Mouse (Mus musculus) midbrain, embryonic 14.5 days (tissue): ENCODE measurements around the gene Cdc45. TPM values are rescaled to one million over a fixed set of nuclear protein-coding genes. Genes with fewer than 3 reads are reported as not detected.

Experiments used
- ATAC-seq: fragments of 200-750 bp; cut with Nextera tagmentation; 2 replicates; pipeline ENCODE4 v1.8.0; 2017; ENCODE audit warnings: moderate number of reproducible peaks, moderate library complexity; ENCODE audit not compliant: low FRiP score, low TSS enrichment
- DNase-seq: peaks from one replicate; pipeline ENCODE4 v3.0.0-alpha.2; 2015
- H3K27ac ChIP-seq: fragments of 300-500 bp; sonication (generic); replicated peaks from 2 replicates; pipeline ENCODE4 v1.5.1; 2014; ENCODE audit warnings: mild to moderate bottlenecking, low read depth, low read length, moderate library complexity
- H3K27me3 ChIP-seq: fragments of 300-500 bp; sonication (generic); 2 replicates; pipeline ENCODE4 v1.6.1; 2014; ENCODE audit warnings: low read length, control low read depth, mixed read lengths; ENCODE audit not compliant: control insufficient read depth, insufficient read depth
- H3K36me3 ChIP-seq: fragments of 300-500 bp; sonication (generic); 2 replicates; pipeline ENCODE4 v1.6.1; 2014; ENCODE audit warnings: low read length, control low read depth; ENCODE audit not compliant: control insufficient read depth, insufficient read depth
- H3K4me1 ChIP-seq: fragments of 300-500 bp; sonication (generic); 2 replicates; pipeline ENCODE4 v1.6.1; 2014; ENCODE audit warnings: mild to moderate bottlenecking, antibody characterized with exemption, low read length, control low read depth; ENCODE audit not compliant: control insufficient read depth, insufficient read depth
- H3K4me2 ChIP-seq: fragments of 300-500 bp; sonication (generic); 2 replicates; pipeline ENCODE4 v1.6.1; 2014; ENCODE audit warnings: mild to moderate bottlenecking, low read length, moderate library complexity
- H3K4me3 ChIP-seq: fragments of 300-500 bp; sonication (generic); replicated peaks from 2 replicates; pipeline ENCODE4 v1.5.1; 2014; ENCODE audit warnings: low read depth, low read length
- H3K9ac ChIP-seq: fragments of 300-500 bp; sonication (generic); replicated peaks from 2 replicates; pipeline ENCODE4 v1.6.1; 2014; ENCODE audit warnings: mild to moderate bottlenecking, low read length, moderate library complexity
- H3K9me3 ChIP-seq: fragments of 300-500 bp; sonication (generic); 2 replicates; pipeline ENCODE4 v1.6.1; 2016; ENCODE audit warnings: low read length, control low read depth, mixed read lengths; ENCODE audit not compliant: control insufficient read depth
- WGBS: fragments of 180-500 bp; shearing (Covaris S2); extraction: QIAGEN DNeasy Blood & Tissue Kit; methylation state at CpG from one replicate; pipeline ENCODE4 v1.1.7; 2014; 5-methylcytosine and 5-hydroxymethylcytosine counted together
- polyA plus RNA-seq: library from polyadenylated mRNA; unstranded; fragments of >200 nt; fragmentation: Nextera tagmentation; extraction: Ambion mirVana; gene quantifications from 2 replicates; pipeline ENCODE4 v1.2.1, GENCODE M21; 2014

The Cdc45 gene
- polyA plus RNA-seq, 1 experiment from 2014 or later = 11.1 TPM

GRCm38 (mm10) chr16:18781810-18782209 lies 30.0 kb downstream of the Cdc45 start:
- no peak for ATAC-seq
- Histone ChIP-seq H3K36me3 (0 out of 2 replicates have a peak, but pooled peaks cover 3% of the 10 kb centered on the region), H3K4me2 (no peak overlapping the region), H3K27me3 (peaks cover 22% of the 10 kb centered on the region), H3K4me1 (peaks cover 7% of the 10 kb centered on the region; the same call in 1 of the 2 replicates), H3K9me3 (no peaks in the 10 kb centered on the region), H3K4me3 (no peak overlapping the region), H3K27ac (no peak overlapping the region), H3K9ac (no peak overlapping the region)
- 93% methylated on average over 10 of the region's 10 CpGs for WGBS
- no peak for DNase-seq

GRCm38 (mm10) chr16:18778461-18778860 lies 33.3 kb downstream of the Cdc45 start:
- DNase-seq (no peak), ATAC-seq (no peak)
- Histone ChIP-seq H3K36me3 (no peaks in the 10 kb centered on the region), H3K9me3 (no peaks in the 10 kb centered on the region), H3K27ac (no peak overlapping the region), H3K9ac (no peak overlapping the region), H3K4me2 (no peak overlapping the region), H3K4me1 (peaks cover 8% of the 10 kb centered on the region; the same call in 1 of the 2 replicates), H3K27me3 (peaks cover 38% of the 10 kb centered on the region), H3K4me3 (no peak overlapping the region)
- 59% methylated on average over 2 of the region's 2 CpGs for WGBS

DNA sequence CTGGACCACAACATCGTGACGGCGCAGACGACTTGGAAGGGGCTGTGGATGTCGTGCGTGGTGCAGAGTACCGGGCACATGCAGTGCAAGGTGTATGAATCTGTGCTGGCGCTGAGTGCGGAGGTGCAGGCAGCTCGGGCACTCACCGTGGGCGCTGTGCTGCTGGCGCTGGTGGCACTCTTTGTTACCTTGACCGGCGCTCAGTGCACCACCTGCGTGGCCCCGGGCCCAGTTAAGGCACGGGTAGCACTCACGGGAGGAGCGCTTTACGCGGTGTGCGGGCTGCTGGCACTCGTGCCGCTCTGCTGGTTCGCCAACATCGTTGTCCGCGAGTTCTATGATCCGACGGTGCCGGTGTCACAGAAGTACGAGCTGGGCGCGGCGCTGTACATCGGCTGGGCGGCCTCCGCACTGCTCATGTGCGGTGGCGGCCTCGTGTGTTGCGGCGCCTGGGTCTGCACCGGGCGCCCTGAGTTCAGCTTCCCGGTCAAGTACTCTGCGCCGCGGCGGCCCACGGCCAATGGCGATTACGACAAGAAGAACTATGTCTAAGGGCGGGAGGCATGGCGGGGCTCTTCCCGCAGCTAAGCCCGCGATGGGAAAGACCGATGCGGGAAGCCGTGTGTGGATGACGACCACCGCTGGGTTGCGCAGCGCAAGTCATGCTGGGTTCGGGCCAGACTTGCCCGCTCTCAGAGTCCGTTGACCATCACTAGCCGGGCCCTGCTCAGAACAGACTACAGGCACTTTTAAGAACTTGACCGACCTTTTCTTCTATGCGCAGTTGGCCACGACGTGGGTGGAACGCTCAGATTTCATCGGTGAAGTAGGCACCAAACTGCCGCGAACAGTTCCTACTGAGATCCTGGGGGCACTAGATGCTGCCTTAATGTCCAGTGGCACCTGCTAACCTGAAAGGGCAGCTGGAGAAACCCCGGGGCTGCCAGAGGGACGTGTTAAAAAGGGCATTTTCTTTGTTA lies 34.4 kb downstream of the Cdc45 start:
- Histone ChIP-seq H3K27ac (no peak overlapping the region), H3K27me3 (peaks cover 38% of the 10 kb centered on the region), H3K4me2 (peak overlapping the region; percentile 62), H3K4me3 (peak overlapping the region; percentile 42), H3K9me3 (no peaks in the 10 kb centered on the region), H3K4me1 (peaks cover 8% of the 10 kb centered on the region; the same call in 1 of the 2 replicates), H3K9ac (peak overlapping the region; percentile 37; the same call in 1 of the 2 replicates), H3K36me3 (no peaks in the 10 kb centered on the region)
- DNase-seq (peak; percentile 43), ATAC-seq (no peak)
- WGBS = 3% methylated on average over 80 of the region's 80 CpGs

DNA sequence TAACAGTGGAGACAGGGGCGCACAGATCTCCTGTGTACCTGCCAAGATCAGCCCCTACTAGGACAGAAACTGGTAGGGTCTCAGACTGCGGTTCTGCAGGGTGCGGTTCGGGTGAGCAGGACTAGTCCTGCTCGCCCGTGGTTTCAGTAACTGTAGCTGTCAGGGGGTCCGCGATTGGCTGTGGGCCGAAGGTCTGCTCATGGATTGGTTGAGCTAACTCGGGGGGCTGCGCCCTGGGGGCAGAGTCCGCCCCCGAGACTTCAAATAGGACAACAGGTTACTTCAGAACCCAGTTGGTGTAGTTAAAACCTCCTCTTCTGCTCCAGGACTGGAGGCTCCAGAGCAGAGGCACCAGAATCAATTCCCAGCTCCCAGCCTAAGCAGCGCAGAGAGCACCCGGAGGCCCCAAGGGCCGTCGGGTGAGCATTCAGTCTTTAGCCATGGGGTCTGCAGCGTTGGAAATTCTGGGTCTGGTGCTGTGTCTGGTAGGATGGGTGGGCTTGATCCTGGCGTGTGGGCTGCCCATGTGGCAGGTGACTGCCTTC lies 35.2 kb downstream of the Cdc45 start, which contains the start of gene Cldn5:
TSS of gene Cldn5 (plus strand) at position 292 of the 545 bp plus-strand sequence.
- Histone ChIP-seq H3K4me3 (peak within 1 kb of the TSS; percentile 42), H3K9ac (peak within 1 kb of the TSS; percentile 37; the same call in 1 of the 2 replicates), H3K27ac (no peak within 1 kb of the TSS), H3K4me2 (peak within 1 kb of the TSS; percentile 62), H3K27me3 (peaks cover 38% of the 10 kb centered on the region), H3K36me3 (no peaks in the 10 kb centered on the region), H3K9me3 (no peaks in the 10 kb centered on the region), H3K4me1 (peaks cover 8% of the 10 kb centered on the region; the same call in 1 of the 2 replicates)
- ATAC-seq (no peak), DNase-seq (peak; percentile 38)
- WGBS = 4% methylated on average over 19 of the region's 19 CpGs

GRCm38 (mm10) chr16:18775621-18776555 lies 35.9 kb downstream of the Cdc45 start:
- WGBS = 26% methylated on average over 18 of the region's 18 CpGs
- peaks cover 8% of the 10 kb centered on the region; the same call in 1 of the 2 replicates for H3K4me1 ChIP-seq

DNA sequence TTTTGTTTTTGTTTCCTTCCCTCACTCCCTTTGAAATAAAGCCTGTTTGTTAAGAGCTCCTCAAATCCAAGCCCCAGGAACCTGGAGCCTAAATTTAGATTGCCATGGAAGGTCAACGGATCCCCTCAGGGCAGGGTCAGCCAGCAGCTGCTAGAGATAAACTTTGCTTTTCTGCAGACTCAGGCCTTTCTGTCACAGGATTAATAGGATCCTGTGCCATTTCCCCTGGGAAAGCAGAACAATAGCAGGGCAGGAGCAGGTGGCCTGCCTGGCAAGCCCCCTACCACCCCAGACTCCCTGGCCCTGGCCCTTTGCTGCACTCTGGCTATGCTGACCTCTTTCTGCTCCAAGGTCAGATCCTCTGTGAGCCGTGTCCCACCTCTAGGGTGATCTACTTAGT lies 37.9 kb downstream of the Cdc45 start:
- DNase-seq (peak; percentile 6), ATAC-seq (no peak)
- Histone ChIP-seq H3K4me2 (no peak overlapping the region), H3K4me1 (peaks cover 8% of the 10 kb centered on the region; the same call in 1 of the 2 replicates), H3K9ac (no peak overlapping the region), H3K9me3 (no peaks in the 10 kb centered on the region), H3K4me3 (no peak overlapping the region), H3K27ac (no peak overlapping the region), H3K27me3 (peaks cover 37% of the 10 kb centered on the region), H3K36me3 (no peaks in the 10 kb centered on the region)
- 17% methylated on average over 2 of the region's 2 CpGs for WGBS

More at GRCm38 (mm10) chr16:18775621-18776555, 35.9 kb downstream of the Cdc45 start:
- peaks cover 38% of the 10 kb centered on the region for H3K27me3 ChIP-seq
- no peak overlapping the region for H3K9ac ChIP-seq
- peak overlapping the region; percentile 62 for H3K4me2 ChIP-seq
- H3K4me3 ChIP-seq = peak overlapping the region; percentile 42
- ATAC-seq (no peak), DNase-seq (peak; percentile 1)
- no peak overlapping the region for H3K27ac ChIP-seq
- H3K9me3 ChIP-seq = no peaks in the 10 kb centered on the region
- no peaks in the 10 kb centered on the region for H3K36me3 ChIP-seq

- DNase-seq = no peak
- Histone ChIP-seq H3K9ac (no peak overlapping the region), H3K4me2 (no peak overlapping the region), H3K27ac (no peak overlapping the region), H3K9me3 (no peaks in the 10 kb centered on the region), H3K36me3 (no peaks in the 10 kb centered on the region), H3K4me1 (no peaks in the 10 kb centered on the region), H3K27me3 (no peaks in the 10 kb centered on the region), H3K4me3 (no peak overlapping the region)
- ATAC-seq = no peak
- 63% methylated on average over 1 of the region's 1 CpGs for WGBS
These were observed 42.3 kb downstream of the Cdc45 start for GRCm38 (mm10) chr16:18769501-18769900.

GRCm38 (mm10) chr16:18766390-18766789 lies 45.4 kb downstream of the Cdc45 start:
- Histone ChIP-seq H3K27me3 (no peaks in the 10 kb centered on the region), H3K9ac (no peak overlapping the region), H3K36me3 (no peaks in the 10 kb centered on the region), H3K27ac (no peak overlapping the region), H3K4me3 (no peak overlapping the region), H3K4me2 (no peak overlapping the region), H3K9me3 (no peaks in the 10 kb centered on the region), H3K4me1 (no peaks in the 10 kb centered on the region)
- ATAC-seq = no peak
- 88% methylated on average over 4 of the region's 4 CpGs for WGBS
- no peak for DNase-seq
